Mouse (Mus musculus): ENCODE data around the gene Tyw1.
"Not testable (repeated sequence)": the region's sequence is repeated elsewhere in the genome, so short reads cannot be mapped to it uniquely, and the experiment has no call there.

Tyw1 gene

DNA sequence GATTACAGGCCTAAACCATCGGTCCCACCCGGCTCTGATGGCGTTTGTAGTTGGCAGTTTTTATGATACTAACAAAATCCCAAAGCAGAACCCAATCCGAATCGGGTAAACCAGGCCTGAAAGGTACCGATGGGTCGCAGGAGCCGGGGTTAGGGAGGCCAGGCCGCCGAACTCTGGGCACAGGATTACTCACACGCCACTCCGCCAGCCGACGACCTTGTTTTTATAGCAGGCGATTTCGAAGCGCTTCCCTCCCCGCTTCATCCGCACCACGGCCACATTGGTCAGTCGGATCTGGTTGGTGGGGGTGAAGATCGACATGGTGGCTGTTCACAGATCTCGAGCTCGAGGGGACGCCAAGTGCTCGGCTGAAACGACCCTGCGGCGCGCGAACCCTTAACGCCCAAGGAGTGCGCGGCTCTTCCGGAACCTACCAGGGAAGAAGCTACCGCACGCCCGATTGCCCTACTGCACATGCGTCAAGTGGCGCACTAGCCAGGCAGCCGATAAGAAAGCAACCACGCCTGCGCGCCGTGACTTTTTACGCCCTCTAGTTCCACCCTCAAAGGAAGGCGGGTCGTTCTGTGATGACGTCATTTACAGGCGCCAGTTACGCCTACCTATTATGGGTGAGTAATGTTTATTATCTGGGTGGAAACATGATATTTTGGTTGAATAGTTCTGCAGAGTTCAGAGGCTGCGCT is at the start of gene Tyw1, which contains the start of gene Sbds:
TSS of gene Tyw1 (plus strand) at position 603 of the 704 bp plus-strand sequence.
TSS of gene Sbds (minus strand) at position 514 of the 704 bp plus-strand sequence.
- DNase-seq: peak; percentile 94

DNA sequence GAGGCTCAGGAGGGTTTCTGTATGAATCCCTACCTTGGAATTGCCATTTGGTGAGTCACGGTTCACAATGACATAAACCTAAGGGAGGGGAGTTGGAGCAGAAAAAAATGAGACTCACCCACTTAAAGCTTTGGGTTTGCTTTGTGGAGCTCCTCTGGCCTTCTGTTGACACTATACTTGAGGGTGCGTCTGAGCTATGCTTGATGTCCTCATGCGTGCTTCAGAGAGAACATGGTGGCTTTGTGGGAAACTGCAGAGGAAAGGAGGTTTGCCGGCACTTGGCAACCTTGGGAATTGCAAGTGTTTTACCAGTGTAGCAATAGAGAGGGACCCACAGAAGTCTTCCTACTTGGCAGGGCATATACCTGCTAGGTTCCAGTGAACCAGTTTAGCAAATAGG is 48.1 kb upstream of the Tyw1 start:
- no peak for DNase-seq

DNA sequence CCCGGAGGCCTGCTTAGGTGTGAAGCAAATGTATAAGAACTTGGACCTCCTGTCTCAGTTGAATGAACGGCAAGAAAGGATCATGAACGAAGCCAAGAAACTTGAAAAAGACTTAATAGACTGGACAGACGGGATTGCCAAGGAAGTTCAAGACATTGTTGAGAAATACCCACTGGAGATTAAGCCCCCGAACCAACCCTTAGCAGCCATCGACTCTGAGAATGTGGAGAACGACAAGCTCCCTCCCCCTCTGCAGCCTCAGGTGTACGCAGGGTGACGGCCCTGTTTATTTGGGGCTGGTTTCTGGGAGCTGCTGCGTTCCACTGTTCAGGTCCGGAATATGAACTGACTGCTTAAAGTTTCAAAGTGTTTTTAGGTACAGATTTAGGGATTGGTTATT is 42.5 kb upstream of the Tyw1 start:
- DNase-seq: no peak

DNA sequence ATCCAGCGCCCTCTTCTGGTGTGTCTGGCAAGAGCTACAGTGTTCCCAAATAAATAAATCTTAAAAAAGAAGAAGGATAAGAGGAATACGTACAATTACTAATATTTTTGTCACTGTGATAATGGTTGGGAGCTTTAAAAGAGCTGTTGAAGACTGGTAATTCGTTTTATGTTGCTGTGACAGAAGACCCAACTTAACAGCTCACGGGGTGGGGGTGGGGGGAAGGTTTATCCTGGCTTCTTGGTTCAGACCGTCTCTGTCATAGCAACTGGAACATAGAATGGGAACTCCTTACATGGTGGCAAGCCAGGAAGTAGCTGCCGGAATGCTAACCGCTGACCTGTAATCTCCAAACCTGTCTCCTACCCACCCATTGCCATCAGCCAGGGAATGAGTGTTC is 38.6 kb upstream of the Tyw1 start, which contains the start of gene Tmem248:
TSS of gene Tmem248 (plus strand) at position 301 of the 400 bp plus-strand sequence.
- no peak for DNase-seq

DNA sequence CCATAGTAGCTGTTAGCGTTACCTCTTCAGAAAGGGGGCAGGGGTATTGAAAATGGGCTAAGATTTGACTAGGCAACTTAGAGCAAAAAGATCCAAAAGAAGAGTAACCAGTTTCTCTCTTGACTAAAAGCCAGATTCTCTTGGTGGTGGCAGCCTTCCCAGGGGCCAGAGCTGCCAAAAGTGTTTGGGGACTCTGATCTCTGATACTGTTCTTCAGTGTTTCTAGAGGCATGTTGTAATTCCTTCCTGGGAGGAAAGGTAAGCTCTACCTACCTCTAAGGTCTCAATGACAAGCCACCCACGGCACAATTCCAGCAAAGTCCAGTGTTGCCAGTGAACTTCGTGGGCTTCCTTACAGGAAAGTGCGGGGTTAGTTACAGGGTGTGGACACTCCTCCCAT is 38.0 kb upstream of the Tyw1 start:
- DNase-seq: no peak

DNA sequence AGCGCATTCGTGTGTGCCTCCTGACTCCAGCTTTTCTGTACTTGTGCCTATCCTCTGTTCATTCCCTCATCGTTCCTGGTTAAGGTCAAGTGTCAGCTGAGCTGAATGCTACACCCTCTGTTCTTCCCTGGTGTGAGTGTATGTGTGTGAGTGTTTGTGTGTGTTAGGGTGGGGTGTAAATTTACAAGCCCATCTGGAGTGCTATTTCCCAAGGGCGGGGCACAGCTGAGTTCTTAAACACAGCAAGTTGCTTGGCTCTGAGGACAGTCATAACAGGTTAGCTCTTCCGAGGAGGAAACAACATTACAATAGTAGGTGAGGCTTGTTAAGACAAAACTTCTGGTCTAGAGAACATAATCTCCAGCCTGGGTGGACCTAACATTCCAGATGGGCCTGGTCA is 37.1 kb upstream of the Tyw1 start:
- no peak for DNase-seq

DNA sequence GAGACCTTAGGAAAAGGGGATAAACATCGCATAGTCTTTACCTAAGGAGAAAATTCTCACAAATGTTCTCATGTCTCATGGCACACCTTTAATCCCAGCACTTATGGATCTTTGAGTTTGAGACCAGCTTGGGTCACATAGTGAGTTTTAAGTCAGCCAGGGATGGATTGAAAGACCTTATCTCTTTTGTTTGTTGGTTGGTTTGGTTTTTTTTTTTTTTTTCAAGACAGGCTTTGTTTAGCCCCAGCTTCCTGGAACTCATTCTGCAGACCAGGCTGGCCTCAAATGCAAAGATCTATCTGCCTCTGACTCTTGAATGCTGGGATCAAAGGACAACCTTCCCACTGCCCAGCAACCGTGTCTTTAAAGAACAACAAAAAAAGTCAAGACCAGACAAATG is 34.1 kb upstream of the Tyw1 start:
- no peak for DNase-seq

DNA sequence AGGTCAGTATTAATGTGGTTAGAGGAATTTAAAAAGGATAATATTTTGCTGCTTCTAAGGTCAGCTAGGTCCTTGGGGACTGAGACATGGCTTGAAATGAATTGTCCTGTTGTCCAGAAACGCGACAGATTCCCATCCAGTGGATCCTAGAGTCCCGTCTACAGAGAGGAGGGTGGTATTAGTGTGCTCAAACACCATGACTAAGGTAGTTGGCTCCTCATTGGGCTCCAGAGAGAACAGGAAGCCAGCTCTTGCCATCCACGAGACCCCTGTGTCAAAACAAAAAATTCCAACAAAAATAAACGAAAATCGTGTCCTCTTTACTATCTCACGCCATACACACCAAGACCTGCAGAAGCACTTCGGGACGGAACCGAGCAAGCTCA is 33.7 kb upstream of the Tyw1 start:
- DNase-seq: no peak

DNA sequence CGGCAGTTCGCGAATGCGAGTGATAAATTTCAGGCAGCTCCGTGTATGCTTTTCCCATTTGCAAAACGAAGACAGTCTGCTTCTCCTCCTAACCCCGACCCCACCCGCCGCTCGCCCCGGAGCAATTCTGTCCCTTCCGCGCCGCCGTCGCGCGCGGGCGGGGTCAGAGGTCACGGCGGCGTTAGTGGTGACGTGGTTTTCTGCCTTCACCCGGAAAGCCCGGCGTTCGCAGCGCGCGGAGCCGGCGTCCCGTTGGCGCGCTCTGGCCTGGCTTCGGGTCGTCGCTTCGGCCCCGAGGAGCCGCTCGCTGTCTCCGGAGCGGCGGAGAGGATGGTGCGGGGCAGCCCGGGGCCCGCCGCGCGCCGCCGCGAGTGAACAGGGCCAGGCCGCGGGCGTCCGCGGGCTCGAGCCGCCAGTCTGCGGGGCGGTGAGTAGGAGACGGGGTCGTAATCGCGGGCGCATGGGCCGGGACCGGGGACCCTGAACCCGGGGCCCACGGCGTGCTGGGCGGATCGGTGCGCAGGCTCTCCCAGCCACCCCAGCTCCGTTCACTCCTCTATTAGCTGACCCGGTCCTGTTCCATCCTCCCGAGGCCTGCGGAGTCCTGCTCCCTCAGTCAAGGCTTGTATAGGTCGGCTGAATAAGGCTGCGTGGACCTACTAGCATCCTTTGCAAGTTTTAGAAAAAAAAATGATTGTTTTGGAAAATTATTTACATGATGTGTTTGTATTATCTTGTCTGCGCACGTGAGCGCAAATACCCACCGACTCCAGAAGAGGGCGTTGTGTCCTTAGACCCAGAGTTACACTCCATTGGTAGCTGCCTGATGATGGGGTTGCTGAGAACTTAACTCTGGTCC is 33.0 kb upstream of the Tyw1 start:
- DNase-seq: peak; percentile 97

DNA sequence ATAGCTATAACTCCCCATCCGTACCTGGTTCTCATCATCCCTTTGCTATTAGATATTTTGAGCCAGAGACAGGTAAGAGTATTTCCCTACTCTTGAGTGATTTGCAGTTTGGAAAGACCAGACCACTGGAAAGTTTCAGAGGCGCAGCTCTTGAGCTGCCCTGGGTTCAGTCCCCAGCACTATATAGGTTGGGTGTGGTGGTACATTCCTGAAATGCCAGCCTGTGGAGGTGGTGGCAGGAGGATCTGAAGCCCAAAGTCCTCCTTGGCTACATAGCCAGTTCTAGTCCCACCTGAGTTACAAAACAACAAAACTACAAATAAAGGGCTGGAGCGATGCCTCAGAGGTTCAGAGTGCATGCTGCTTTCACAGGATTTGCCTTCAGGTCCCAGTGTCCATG is 28.6 kb upstream of the Tyw1 start:
- DNase-seq: no peak

DNA sequence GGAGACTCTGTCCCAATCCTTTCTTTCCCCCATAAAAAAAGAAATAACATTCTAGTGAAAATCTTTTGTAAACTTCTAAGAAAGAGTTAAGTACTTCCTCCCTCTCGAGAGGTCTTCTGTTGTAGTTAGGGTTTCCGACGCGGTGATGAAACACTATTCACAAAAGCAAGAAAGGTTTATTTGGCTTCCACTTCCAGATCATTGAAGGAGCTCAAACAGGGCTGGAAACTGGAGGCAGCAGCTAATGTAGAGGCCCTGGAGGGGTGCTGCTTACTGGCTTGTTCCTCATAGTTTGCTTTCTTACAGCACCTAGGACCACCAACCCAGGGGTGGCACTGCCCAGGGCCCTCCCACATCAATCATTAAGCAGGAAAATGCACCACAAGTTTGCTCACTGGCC is 27.3 kb upstream of the Tyw1 start:
- no peak for DNase-seq

DNA sequence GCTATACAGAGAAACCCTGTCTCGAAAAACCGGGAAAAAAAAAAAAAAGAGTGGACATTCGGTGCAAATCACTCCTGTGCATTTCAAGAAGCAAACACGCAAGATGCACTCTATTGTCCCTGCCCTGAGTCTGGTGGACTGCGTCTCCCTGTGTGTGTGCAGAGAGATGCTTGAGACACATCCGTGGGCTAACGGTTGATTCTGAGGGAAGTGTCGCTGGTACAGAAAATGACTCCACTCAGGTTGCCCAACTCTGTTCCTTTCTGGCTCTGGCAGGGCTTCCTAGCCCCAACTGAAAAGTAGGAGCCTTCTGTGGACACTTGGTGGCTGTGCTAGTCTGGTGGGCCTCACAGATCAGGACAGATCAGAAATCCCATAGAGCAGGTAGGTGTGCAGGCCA is 19.1 kb upstream of the Tyw1 start:
- no peak for DNase-seq

DNA sequence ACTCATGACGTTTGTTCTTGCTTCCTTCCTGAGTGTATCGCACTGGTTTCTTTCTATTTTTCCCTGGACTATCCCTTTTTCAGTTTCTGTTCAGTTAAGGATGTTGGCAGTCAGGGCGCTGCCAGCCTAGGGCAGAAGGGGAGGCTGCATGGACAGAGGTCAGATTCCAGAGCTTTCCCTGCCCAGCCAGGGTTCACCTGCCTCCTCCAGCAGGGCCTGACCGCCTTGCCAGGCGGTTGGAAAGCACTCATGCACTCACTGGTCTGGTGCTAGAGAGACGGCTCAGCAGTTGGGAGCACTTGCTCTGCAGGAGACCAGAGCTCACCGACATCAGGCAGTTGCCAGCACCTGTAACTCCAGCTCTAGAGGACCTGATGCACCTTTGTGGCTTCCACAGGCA is 16.2 kb upstream of the Tyw1 start:
- no peak for DNase-seq

DNA sequence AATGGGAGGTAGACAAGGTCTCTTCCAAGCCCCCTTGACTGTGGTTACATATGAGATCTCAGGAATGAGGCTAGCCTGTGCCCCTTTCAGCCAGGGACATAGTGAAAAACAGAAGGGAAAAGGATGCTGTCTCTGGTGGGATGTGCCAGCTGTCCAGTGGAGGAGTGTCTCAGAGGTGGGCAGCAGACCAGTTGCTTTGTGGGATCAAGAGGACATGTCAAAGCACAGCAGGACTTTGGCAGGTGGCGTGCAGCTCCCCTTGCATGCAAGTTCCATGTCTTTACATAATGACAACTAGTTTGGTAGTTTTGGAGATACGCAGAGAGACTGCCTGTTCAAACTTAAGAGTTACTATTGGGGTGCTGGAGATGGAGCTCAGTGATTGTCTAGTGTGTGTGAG is 15.6 kb upstream of the Tyw1 start:
- DNase-seq: no peak

DNA sequence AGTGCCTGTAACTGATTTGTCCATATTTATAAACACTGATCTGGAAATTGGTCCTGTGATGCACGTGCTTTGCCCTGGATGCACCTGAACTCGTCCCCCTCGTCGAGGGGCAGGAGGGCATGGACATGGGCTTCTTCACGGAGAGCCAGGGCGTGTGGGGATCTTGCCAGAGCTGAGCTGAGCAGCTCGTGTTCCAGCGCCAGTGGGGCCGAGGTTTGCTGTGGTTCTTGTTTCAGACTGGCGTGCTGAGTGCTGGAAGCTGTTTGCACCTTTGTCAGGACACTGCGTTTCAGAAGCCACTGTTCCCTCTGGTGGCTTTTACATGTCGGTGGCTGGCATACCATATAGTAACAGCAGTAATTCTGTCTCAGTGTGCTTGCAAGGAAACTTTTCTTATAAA is 14.0 kb upstream of the Tyw1 start:
- DNase-seq: no peak

DNA sequence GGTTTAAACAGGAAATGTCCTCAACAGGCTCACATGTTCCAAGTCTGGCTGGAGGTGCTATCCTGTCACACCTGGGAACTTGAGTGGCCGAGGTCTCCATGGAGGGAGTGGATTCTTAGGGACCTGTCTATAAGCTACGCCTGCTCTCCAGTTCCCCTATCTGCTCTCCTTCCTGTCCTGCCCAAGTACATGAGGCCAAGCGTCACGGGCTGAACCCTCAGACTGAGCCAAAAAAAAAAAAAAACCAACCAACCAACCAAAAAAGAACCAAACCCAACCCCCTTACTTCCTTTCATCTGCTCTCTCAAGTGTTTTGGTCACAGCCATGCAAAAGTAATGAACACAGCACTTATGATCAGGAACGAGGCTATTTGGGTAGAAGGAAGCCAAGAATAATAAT is 7.6 kb upstream of the Tyw1 start:
- DNase-seq: no peak

DNA sequence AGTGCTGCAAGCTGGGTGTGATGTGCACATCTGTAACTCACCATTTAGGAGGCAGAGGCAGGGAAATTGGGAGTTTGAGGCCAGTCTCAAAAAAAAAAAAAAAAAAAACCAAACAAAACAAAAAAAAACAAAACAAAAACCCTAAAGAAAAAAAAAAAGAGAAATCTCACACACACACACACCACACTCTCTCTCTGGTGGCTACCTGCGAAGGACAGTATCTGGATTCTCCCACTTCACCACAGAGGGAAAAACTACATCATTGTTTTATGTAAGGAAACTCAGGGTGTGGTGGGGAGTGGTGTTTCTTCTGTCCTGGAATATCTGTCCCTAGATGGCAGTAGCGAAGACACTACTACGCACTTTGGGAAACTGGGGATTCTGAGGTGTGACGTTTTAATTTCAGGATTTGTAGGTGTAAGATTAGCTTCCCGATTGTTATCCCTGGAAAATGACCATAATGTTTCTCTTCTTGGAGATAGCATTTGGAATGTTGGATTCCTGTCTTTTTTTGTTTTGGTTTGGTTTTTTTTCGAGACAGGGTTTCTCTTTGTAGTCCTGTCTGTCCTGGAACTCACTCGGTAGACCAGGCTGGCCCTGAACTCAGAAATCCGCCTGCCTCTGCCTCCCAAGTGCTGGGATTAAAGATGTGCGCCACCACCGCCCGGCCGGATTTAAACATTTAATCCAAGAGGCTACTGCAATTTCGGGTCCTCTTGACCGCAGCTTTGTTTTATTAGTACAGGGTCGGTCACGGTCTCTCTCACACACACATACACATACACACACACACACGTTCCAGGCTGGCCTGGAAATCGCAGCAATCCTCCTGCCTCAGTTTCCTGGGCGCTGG is 1.0 kb upstream of the Tyw1 start:
- no peak for DNase-seq

DNA sequence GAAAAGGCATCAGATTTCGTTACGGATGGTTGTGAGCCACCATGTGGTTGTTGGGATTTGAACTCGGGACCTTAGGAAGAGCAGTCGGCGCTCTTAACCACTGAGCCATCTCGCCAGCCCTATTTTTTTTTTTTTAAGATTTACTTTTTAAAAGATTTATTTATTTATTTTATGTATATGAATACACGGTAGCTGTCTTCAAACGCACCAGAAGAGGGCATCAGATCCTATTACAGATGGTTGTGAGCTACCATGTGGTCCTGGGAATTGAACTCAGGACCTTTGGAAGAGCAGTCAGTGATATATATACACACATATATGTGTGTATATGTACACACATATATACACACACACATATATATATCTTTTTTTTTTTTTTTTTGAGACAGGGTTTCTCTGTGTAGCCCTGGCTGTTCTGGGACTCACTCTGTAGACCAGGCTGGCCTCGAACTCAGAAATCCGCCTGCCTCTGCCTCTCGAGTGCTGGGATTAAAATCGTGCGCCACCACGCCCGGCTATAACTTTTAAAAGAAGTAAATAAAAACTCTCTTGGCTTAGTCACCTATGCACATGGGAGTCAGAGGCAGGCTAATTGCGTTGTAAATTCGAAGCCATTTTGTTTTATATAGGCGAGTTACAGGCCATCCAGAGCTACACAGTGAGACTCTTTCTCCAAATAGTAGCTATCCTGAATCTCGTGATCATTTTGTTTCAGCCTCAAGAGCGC is 543 bp downstream of the Tyw1 start:
- DNase-seq: not testable (repeated sequence)

DNA sequence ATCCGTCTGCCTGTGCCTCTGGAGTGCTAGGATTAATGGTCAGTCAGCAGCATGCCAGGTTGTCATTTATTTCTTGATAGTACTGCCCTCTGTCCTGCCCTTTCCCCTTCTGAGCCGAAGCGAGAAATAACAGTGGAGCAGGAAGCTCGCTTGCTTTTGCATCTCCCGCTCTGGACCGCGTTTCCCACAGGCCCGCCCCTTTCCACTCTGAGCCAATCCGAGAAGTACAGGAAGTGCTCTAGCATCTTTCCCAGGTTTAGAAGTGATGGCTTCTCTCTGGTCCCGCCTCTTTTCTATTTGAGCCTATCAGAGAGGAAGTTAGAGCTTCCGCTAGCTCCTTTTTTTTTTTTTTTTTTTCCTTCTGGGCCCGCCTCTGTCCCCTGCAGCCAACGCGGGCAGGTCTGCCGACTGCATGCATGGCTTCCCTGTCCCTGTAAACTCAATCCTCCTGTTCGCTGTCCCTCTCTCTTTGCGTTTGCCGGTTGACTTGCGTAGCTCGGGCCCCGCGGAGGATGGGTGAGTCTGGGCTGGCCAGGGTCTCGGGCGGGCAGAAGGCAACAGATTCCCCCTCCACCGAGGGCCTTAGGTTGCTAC is 1.4 kb downstream of the Tyw1 start:
- DNase-seq: peak; percentile 84

DNA sequence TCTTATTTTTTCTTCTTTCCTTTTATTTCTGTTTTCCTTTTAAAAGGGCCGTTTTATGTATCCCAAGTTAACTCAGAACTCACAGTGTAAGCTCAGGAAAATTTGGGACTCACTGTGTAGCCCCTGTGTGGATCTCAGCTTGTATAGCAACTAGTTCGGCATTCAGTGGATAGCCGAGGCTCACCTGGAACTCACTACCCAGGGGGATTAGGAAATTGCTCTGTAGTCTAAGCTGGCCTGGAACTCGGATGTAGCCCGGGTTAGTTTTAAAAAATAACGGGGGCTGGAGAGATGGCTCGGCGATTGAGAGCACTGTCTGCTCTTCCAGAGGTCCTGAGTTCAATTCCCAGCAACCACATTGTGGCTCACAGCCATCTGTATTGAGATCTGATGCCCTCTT is 1.9 kb downstream of the Tyw1 start:
- DNase-seq: no peak

DNA sequence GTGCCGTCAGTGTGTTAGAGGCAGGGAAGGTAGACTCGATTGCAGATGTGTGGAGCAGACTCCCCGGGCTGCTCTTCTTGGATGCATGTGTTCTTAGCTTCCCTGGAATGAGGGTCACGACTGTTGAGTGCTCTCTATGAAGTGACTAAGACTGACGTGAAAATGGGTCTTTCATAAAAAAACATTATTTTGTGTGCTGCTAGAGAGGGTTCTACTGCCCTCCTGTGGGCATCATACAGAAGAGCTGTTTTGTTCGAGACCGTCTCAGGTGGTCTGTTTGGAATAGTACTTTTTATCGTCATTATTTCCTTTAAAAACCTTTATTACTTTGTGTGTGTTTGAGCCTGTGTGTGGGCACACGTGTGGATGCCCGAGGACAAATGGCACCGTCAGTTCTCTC is 8.0 kb downstream of the Tyw1 start:
- no peak for DNase-seq

DNA sequence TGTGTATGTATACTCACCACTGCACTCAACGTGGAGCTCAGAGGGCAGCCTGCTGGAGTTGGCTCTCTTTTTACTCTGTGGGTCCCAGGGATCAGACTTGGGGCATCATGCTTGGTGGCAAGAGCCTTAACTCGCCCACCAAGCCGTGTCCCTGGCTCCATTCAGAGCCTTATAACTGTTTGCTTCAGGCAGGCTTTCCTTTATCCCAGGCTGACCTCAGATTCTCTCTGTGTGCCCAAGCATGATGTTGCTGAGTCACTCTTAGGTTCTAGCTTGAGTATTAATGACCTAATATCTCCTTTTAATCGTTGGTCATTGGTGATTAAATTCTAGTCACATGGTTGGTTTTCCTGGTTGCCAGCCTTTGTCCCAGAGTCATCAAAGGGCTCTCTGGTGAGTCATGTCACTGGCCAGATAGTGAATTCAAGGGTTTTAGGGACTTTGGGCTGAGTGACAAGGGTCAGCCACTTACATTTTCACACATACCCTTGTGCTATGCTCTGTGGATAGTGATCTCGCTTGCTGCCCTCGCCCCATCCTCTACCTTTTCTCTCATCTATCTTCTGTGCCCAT is 9.1 kb downstream of the Tyw1 start:
- DNase-seq: no peak

All from right cerebral cortex, postnatal 4 days (tissue).